Mouse (Mus musculus) kidney, adult 11 months (tissue): Measurements from ENCODE around the gene Ugt1a2.
"Not testable (repeated sequence)": the region's sequence is repeated elsewhere in the genome, so short reads cannot be mapped to it uniquely, and the experiment has no call there.

ENCODE experiments used
- DNase-seq: peaks from one replicate; pipeline ENCODE4 v3.0.0; 2022

The Ugt1a2 gene

DNA sequence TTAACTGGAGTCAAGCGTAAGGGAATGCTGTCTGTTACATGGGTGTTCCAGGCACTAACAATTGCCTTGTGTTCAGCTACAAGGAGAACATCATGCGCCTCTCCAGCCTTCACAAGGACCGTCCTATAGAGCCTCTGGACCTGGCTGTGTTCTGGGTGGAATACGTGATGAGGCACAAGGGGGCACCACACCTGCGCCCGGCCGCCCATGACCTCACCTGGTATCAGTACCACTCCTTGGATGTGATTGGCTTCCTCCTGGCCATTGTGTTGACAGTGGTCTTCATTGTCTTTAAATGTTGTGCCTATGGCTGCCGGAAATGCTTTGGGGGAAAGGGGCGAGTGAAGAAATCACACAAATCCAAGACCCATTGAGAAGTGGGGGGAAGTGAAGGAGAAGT, 17.6 kb downstream of the Ugt1a2 start:
- DNase-seq: no peak

DNA sequence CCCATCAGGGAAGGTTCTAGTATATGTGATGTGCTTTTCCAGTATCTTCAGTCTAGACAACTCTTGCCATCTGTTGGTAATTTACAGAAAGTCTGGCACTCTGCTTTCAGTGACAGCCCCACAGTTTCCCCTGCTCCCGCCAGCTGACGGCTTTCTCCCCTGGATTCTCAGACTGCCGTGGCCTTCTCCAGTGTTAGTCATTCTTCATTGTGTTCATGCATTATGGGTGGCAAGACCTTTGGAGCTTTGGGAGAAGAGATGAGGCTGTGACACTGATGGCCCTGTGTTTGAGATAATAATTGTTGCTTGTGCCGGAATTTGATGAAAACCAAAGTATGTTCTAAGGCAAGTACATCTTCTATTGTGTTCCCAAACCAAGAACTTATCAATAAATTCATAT, 18.2 kb downstream of the Ugt1a2 start:
- no peak for DNase-seq

DNA sequence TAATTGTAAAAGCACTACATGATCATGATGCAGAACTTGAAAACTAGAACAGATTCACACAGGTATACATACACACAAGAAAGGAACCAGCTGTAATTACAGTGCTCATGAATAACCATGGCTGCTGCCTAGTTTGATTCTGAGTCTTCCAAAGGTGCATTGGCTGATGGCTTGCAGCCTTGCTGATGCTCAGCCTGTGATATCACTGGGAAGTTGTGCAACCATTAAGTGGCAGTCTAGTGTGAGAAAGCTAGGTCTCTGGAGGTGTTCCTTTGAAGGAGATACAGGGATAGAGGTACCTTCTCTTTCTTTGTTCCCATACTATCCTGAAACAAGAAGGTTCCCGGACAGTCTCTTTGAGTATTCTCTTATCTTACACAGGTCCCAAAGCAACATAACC, 18.7 kb downstream of the Ugt1a2 start:
- no peak for DNase-seq

DNA sequence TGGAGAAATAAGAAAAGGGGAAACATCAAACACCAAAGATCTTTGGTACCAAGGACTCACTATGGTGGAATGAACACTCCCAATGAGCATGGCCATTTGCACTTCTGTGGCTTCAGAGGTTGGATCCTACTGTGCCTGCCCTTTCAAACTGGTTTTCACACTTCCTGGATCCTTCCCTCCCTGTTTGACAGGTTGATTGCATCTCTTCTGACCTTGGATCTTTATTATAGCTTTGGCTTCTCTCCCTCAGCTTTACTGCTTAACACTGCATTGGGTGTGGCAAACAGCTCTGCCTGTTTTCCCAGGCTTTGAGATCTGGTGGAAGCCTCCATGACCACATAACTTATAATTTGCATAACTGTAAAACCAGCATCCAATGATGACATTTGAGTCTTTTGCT, 19.9 kb downstream of the Ugt1a2 start:
- DNase-seq: no peak

DNA sequence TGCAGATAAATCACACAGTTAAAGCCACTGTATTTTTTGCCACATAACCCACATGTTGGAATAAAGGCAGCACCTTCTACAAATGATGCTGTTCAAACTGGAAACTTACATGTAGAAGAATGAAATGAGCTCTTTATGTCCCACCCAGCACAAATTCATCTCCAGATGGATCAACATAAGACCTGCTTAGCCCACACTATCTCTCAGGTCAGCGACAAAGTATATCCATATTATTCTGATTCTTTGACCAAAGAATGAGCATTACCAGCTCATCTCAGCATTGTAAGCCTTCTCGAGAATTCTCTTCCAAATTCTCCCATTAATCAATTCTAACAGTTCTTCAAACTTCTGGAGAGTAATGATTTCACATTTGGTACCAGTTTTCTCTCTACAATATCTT, 21.8 kb downstream of the Ugt1a2 start:
- DNase-seq: no peak

DNA sequence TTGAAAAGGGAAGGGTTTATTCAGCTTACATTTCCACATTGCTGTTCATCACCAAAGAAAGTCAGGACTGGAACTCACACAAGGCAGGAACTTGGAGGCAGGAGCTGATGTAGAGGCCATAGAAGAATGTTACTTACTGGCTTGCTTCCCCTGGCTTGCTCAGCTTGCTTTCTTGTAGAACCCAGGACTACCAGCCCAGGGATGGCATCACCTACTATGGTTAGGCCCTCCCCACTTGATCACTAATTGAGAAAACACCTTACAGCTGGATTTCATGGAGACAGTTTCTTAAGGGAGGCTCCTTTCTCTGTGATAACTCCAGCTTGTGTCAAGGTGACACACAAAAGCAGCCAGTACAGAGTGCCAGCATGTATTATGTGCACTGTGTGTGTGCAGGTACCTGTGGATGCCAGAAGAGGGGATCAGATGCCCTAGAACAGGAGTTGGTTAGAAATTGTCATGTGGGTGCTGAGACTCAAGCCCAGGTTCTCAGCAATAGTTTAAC, 22.7 kb downstream of the Ugt1a2 start:
- DNase-seq: not testable (repeated sequence)

DNA sequence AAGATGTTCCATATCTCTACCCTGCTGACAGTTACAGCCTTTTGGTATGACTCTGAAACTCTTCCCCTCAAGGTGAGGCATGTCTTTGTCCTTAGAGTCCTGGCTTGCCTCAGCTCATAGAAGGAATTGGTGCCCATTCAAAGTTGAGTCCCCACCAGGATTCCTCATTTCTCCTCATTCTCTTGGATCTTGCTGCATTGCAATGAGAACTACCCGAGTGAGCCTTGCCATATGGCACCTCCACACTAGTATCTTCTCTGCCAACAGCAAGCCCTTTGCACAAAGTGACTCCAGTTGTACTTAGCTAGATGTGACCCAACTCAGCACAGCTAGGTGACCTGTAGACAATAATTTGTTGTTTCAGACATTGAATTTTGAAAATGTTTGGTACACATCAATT, 23.2 kb downstream of the Ugt1a2 start:
- no peak for DNase-seq

DNA sequence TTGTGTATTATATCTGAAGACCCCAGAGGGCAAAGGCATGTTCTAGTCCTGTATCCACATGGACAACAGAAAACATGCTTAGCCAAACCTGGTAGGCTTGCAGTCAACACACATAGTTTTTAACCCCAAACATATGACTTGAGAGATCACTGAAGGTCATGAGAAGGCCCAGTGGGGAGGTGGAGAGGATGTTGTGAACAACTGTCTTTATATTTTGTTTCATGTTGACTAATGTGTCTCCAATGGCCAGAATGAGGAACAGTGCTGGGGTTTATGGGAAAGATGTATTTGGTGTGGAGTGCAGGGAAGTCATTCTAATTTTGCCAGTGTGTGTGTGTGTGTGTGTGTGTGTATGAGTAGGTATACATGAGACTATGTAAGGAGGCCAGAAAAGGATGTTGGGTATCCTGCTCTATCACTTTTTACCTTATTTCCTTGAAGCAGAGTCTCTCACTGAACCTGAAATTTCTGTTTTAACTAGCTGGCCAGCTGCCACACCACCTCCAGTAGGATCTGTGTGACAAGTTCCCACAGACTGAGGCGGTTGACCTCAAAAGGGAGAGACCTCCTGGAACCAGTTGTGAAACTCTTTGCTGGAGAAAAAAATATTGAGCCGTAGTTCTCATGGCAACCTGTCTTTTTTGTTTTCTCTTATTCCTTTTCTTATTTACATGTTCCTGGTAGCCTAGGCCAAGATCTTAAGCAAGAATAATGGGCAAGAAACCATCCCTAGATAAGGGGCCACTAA, 23.8 kb downstream of the Ugt1a2 start:
- DNase-seq: no peak

DNA sequence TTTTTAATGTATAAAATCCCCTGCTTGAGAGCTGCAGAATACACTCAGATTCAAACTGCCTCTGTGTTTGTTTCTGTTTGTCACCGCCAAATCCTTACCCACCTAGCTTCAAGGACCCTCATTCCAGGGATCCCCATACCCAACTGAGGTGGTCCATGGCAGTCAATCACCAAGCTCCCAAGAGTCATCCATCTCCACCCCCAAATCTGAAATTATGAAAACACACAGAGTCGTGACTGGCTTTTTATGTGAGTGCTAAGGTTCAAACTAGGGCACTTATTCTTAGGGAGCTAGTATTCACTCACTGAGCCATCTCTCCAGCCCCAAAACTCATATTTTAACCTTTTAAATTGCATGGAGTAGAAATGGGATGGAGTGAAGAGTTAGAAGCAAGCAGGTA, 24.9 kb downstream of the Ugt1a2 start:
- DNase-seq: not testable (repeated sequence)

DNA sequence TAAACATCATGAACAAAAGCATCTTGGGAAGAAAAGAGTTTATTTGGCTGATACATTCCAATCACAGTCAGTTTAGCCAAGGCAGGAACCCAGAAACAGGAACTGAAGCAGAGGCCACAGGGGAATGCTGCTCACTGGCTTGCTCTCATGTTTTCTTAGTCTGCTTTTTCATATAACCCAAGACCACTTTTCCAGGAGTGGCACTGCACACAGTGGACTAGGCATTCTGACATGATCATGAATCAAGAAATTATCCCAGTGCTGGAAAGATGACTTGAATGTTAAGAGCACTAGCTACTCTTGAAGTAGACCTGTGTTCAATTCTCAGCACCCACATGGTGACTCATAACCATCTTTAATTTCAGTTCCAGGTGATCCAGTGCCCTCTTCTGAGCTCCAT, 25.3 kb downstream of the Ugt1a2 start:
- DNase-seq: no peak

DNA sequence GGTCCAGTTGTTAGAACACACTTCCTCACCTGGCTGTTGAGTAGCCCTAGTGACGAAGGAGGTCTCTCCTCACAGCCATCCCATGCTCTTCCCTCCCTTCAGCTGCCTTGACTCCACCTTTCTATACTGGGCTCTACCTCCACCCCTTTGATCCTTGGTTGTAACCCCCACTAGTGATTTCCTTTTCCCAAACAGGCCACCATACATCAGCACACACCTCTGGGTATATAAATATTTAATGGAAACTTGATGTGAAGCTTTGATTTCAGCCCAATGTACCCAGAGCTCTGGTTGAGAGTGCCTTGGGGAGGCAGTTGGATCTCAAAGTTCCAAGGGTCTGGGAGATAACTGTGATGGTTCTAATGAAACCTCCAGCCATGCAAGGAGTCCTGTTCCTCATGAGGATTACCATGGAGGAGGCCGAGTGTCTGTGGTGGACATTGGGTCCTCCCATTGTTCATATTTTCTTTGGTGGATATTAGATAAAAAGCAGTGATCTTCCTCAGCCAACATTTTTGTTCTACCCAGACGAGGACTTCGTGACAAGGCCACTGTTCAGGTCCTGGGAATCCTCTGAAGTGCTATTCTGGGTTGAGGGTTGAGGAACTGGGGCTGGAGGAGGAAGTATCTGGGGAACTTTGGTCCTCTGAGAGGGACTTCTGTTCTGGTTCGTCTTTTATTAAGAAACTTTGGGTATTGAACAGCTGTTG, 26.4 kb downstream of the Ugt1a2 start, which contains the start of gene Mroh2a:
Gene Mroh2a, plus strand, starts transcription at position 317 of the 710 bp plus-strand sequence.
- DNase-seq: no peak

DNA sequence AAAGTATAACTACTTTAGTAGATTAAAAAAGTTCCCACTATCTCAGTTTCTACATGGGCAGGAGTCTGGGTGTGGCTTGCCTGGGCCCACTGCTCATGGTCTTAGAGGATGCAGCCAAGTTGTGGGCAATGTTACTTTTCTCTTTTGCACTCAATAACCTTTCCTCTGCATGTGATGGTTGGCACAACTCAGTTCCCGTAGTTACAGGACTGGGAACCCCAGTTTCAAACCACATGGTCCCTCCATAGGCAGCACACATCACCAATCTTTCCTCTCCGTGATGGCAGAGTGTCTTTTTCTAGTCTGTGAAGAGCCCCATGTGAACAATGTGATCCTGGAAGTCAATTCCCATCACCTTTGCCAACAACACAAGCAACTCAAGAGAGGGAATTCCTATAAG, 27.1 kb downstream of the Ugt1a2 start:
- no peak for DNase-seq

DNA sequence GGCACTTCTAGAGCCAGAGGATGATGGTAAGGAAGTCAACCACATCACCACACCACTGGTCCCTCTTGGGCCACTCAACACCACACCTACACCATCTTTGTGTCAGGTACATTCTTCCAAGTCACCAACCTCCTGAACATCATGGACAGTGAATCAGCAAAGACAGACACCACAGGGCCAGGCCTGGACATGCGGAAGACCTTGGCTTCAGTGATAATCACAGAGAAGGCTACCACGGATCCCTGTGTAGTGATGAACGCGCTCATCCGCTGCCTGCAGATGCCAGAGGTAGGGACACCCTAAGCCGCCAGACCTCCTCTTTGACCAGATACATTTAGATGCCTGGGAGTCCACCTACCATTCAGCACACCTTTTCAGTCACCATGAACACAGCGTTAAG, 27.7 kb downstream of the Ugt1a2 start:
- DNase-seq: no peak

DNA sequence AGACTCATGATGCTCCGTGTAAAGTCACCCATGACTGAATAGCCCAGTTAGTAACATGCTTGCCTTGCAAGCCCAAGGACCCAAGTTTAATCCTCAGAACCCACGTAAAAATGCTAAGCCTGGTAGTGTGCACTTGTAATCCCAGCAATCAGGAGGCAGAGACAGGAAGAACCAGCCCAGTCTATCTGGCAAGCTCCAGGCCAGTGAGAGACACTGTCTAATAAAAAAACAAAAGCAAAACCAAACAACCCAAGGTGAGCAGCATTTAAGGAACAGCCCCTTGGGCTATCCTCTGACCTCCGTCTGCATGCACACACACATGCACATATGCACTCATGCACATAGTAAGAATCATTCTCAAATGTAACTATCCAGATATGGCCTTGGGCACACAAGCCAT, 29.2 kb downstream of the Ugt1a2 start:
- DNase-seq: no peak

DNA sequence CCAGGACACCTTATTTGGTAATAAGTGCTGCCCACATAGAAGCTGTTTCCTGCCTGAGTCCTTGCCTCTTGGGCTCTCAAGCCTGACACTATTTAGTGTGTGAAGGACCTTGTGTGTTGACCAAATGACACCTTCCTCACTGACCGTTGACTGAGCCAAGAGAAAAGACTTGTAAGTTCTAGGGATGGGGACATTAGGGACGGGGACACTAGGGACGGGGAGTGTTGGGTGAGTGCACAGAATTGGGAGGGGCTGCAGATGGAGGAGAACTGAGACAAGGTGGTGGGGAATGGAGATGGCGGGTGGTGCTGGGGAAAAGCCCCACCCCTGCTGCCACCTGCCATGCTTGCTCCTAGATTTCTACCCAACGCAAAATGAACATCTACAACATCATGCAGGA, 29.6 kb downstream of the Ugt1a2 start:
- no peak for DNase-seq

DNA sequence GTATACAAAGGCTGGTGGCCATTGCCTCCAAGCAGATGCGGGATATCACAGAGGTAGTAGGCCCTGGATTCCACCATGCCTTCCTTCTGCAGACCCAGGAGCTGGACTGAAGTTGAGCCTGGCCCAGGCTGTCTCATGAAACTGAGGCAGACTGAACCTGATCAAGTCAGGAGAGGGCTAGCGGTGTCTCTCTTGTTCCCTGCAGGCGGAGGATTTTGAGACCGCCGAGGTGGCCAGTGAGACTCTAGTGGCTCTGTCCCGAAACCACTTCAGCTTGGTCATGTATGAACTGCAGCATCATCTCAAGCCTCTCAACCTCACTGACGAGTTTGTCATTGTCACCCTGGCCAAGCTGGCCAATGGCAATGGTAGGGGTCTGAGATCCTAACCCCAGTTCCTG, 30.0 kb downstream of the Ugt1a2 start:
- no peak for DNase-seq

DNA sequence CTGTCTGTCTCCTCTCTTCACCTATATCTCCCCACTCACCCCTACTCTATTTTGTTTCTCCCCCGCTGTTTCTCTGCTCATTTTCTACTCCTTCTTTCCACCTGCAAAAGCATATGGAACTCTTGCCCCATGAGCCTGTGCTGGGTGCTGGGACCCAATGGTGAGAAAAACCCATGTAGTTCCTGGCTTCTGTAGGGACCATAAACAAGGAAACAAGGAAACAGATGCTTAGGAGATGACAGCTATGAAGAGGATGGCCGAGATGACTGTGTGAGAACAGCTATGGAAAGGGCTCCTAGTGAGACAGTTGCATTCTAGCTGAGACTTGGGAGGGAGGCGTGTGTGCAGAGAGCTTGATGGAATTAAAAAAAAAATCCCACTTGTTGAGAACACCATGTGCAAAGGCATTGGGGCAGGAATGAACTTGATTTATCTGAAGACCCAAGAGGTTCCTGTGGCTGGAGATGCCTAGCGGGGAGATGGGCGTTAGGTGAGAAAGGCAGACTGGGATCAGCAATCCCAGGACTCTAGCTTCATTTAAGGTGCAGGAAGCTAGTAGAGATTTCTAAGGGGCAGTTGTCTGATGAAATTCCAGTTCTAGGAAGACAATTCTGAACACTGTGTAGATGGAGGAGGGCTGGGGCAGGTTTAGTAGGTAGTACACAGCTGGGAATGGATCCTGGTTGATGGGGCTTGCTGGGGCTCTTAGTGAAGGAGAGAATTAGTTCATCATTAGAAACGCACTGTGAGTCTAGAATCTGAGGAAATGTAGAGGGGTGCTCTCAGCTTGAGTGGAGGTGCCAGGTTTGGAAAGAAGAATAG, 30.8 kb downstream of the Ugt1a2 start:
- no peak for DNase-seq

DNA sequence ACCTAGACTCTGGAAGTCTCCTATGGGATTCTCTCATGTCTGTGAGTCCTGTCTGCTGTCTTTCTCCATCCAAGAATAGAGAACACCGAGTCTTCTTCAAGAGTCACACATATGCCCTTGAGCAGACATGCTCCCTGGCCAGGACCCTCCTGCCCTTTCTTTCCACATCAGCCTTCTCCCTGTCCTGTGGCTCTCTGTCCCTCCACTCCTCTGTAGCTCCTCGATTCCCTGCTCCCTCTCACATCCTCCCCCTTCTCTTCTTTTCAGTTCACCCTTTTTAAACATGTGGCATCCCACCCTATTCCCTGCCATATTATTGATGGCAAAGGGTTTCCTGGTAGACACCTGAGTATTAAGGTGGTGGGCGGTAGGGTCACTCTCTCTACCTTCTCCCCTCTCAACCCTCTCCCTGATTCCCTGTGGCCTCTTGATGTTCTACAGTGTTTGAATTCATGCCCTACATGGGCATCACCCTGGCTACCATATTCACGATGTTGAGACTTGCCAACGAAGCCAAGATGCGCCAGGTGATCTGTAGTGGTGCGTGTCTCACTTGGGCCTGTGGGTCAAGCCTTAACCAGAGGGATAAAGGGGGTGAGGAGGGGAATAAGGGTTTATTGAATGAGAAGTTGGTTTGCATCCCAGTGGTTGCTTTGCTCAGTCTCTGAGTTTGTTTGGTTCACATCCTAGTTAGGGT, 31.6 kb downstream of the Ugt1a2 start:
- no peak for DNase-seq

DNA sequence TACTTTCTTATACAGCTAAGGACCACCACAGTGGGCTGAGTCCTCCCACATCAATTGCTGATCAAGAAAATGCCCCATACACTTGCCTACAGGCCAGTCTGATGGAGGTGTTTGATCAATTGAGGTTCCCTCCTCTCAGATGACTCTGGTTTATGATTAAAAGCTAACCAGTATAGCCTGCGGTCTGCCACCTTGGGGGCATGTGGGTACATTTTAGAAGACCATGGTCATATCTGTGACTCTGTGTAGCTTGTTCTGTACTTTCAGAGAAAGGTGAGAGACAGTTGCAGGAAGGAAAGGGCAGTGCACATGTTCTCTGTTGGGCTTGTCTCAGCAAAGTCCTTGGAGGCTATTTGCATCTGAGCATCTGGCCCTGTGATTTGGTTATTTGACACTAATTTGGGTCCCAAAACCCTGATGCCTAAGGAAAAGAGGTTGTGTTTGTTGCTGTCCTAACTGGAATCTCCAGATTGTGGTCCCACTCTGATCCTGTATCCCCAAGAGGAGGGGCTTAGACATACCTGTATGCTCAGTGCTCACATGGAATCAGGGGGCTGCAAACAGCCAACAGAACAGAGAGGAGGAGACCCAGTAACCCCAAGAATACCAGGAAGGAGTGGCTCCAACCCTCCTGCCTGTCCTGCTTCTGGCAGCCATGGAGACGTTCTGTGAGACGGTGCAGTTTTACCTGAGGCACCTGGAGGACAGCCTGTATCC, 32.4 kb downstream of the Ugt1a2 start:
- no peak for DNase-seq

DNA sequence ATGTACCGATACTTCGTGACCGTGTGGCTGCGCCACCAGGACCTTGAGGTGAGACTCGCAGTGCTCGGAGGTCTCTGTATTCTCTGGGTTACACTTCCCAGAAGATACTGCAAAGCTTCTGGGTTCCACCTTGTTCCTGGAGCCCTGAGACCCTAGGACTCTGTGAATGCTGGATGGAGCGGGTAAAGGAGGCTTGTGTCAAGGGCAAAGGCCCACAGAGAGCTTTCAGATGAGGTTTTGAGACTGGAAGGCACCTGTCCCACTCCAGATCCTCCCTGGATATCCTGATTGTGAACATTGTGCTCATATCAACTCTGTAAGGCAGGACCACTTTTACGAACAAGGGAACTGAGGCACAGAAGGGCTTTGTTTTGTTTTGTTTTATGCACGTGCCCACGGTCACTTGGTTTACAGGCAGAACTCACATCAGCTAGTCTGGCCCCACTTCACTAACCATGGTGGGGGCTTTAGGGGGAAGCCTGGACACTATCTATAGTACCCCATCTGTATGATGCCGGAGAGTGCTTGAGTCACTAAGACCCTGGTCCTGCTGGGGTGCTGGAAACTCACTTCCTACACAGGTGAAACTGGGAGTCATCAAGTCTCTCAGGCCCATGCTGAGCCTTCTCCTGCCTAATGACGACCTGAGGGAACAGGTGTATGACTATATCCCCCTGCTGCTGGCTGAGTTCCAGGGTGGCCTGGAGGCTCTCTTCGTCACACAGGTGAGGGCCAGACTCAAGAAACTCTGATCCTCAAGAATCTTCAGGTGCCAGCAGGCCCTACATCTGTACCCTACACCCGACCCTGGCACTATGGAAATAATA, 33.2 kb downstream of the Ugt1a2 start:
- no peak for DNase-seq

DNA sequence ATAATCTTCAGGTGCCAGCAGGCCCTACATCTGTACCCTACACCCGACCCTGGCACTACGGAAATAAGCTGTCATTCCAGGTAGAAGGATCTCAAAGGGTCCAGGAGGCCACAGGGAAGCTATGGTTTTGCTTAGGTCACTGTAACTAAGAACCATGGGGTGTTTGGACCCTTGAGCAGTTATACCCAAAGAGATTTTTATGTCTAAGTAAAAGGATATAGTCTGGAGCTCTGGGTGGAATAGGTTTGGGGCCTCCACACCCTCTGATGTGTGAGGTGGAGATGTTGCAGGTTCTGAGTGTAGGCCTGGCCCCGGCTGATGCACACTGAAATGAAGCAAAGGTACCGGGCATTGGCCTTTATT, 33.8 kb downstream of the Ugt1a2 start:
- no peak for DNase-seq
